Mouse (Mus musculus) cortical plate, adult 2 months (tissue): ENCODE measurements around the gene Hba-a1.
"Not testable (repeated sequence)": the region's sequence is repeated elsewhere in the genome, so short reads cannot be mapped to it uniquely, and the experiment has no call there.

Experiments
- CTCF ChIP-seq: fragments of 200-500 bp; IDR thresholded peaks from 2 replicates; pipeline ENCODE4 v1.5.1; 2011; ENCODE audit warnings: mild to moderate bottlenecking, control low read depth, low read length; ENCODE audit not compliant: insufficient read depth; ENCODE audit errors: extremely low read depth
- POLR2A ChIP-seq: fragments of 200-500 bp; IDR thresholded peaks from 2 replicates; pipeline ENCODE4 v1.6.1; 2011; ENCODE audit warnings: mild to moderate bottlenecking, low read length, control low read depth; ENCODE audit not compliant: insufficient read depth; ENCODE audit errors: extremely low read depth

- TF ChIP-seq POLR2A: not testable (repeated sequence)
- TF ChIP-seq CTCF: peak; percentile 52
These were observed 3.6 kb downstream of the Hba-a1 start, which contains the start of gene Hbq1b for GRCm38 (mm10) chr11:32286695-32287492.
